Mouse (Mus musculus): Measurements from ENCODE around the gene Baiap2.

Gene Baiap2

DNA sequence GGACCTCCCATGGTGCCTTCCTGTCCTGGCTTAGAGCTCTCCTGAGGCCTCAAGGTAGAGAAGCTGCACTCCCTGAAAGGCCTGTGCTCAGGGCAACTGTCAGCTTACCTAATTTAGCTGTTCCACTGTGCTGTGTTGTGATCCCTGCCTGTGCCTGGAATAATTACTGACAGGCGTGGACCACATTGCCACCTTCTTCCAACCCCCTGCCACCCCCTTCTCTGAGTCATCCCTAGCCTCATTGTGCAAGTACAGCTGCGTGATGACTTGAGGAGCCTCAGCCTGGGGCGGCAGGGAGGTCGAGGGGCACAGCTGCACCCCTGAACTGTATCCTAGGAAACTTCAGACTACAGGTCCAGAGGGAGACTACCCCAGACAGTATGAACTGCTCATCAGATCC lies 5.7 kb downstream of the Baiap2 start:
- no peak for DNase-seq

GRCm38 (mm10) chr11:119948803-119949202 lies 6.2 kb downstream of the Baiap2 start:
- DNase-seq, result no peak

GRCm38 (mm10) chr11:119950535-119950934 lies 8.0 kb downstream of the Baiap2 start:
- DNase-seq, result no peak

GRCm38 (mm10) chr11:119951326-119951725 lies 8.8 kb downstream of the Baiap2 start:
- DNase-seq, result no peak

DNA sequence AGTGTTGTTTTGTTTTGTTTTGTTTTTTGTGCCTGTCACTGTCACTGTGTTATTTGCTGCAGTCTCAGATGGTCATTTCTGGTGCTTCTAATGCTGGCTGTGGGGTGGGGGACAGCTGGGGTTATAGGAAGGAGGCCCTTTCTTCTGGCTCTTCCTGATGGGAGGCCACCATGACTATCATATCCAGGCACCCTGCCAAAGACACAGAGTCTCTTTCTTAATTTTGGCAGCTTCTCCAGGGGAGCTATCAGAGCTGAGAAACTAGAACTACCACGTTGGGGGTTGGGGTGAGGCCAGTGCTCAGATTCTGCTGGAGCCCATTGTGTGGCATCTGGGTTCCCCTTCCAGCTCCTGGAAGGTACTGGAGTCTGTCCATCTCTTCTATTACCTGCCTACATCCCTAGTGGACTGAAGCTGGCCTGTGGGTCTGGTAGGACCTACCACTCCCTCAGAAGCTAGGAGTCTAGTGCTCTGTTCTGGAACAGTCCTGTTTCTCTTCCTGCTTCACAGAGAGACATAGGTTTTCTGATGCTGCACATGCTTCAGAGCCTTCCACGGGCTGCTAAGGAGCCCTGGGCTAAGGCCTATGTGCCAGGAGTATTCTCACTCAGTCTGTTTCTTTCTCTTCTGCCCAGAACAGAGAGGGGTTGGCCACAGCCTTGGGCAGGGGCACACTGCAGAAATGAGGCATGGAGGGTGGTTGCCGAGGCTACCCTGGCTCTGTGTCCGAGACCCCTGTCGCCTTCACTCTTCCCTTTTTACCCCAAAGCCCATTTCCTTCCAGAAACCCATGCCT lies 10.1 kb downstream of the Baiap2 start:
- no peak for DNase-seq

- DNase-seq, result no peak
Observed at GRCm38 (mm10) chr11:119954233-119954632, 11.7 kb downstream of the Baiap2 start.

GRCm38 (mm10) chr11:119954749-119955337 lies 12.3 kb downstream of the Baiap2 start:
- no peak for DNase-seq

- no peak for DNase-seq
Observed at GRCm38 (mm10) chr11:119955432-119955831, 12.9 kb downstream of the Baiap2 start.

DNA sequence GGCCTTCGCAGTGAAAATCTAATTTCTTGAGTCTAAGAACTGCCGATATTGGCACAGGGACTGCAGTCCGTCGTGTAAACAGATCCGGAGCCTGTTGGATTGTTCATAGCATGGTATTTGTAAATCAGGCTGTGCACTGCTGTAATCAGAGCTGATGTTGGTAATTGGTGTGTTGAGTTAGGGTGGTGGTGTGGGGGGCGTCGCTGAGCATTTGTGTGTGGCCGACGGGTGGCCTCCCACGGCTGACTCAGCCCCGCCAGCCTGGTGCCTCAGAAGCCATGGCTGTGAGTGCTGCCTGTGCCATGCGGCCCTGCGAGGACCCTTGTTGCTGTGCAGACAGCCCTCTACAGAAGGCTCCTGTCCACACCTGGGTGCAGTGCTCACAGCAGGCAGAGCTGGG lies 14.0 kb downstream of the Baiap2 start:
- DNase-seq, result no peak

GRCm38 (mm10) chr11:119958856-119959255 lies 16.3 kb downstream of the Baiap2 start:
- DNase-seq, result no peak

- no peak for DNase-seq
Observed at GRCm38 (mm10) chr11:119959714-119960113, 17.2 kb downstream of the Baiap2 start.

- no peak for DNase-seq
Observed at GRCm38 (mm10) chr11:119960671-119961070, 18.1 kb downstream of the Baiap2 start.

DNA sequence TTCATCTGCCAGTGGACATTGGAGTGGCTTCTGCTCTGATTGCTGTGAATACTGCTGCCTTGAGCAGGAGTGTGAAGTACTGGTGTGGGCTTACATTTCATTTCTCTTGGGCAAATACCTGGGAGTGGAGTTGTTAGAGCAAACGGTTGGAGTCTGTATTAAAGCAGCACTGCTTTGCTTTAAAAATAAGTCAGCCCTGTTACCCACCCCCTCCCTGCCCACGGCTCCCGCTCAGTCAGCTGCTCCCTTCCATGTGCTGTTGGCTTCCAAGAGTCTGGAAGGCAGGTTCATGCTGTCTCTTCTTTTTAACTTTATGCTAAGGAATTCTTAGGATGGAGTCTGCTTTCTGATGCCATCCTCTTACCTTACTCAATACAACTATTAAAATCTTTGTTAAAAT lies 18.9 kb downstream of the Baiap2 start:
- DNase-seq, result no peak

DNA sequence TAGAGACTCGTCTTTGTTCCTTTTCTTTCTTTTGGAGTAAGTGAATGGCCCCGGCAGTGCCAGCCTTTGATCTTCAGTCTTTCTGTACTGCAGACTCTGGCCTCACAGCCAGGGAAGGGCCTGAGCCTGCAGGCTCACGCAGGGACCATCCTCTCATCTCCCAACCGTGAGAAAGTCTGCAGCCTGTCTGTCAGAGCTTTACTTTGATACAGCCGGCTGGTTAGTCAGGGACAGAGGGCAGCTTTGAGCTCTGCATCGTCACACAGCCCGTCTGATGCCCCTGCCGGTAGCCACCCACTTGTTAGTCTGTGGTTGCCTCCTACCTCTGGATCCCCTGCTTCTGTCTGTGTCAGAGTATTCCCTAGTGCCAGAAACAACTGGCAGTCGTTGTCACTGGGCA lies 22.5 kb downstream of the Baiap2 start:
- no peak for DNase-seq

- no peak for DNase-seq
Observed at GRCm38 (mm10) chr11:119966294-119966693, 23.7 kb downstream of the Baiap2 start.

- no peak for DNase-seq
Observed at GRCm38 (mm10) chr11:119967401-119967800, 24.8 kb downstream of the Baiap2 start.

DNA sequence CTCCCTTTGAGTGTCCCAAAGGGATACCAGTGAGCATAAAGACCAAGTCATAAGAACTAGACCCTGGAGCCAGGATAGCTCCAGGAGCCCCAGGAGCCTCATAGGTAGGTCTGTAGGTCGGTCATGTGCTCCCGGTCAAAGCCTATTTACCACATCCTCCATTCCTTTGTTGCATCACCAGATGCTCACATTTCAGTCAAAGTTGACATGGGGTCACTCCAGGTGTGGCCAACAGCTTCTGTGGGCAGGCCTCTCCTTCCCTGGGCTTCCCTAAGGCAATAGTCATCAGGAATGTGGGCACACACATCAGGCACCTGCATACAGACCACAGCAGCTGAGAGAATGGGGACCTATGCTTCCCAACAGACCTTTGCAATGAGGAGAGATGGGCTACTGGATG lies 25.3 kb downstream of the Baiap2 start:
- no peak for DNase-seq

DNA sequence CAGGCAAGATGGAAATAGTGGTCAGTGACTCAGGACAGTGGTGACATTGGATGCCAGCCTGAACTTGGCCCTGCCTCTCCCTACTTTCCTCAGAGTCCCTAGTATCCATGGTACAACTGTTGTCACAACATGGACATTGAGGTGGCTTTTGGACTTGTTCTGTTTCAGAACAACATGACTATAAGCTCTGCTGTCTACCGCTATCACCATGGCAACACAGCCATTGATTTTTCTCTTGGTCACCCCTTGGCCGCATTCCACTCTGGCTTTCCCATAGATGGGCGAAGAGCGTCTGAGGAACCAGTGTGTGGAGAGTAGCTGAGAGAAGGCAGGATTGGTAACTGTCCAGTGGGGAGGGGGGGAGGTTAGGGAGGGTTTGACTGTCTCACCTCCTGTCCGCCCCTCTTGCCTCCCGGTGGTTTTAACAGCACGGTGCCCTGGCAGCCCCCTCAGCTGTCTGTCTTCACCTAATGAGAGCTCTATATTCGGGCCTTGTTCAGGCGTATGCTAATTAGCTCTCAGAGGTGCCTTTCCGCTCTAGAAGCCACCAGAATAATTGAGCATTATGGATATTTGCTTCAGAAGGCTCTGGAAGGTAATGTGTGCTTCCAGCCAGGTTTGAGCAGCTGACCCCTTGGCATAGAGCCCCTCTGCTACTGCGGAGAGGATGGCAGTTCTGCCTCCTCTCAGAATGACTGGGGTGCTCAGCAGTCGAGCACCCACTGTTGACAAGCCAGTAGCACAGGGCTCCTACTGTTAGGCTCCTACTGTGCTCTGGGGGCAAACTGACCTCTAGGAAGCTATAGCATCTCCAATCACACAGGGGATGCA lies 27.7 kb downstream of the Baiap2 start:
- no peak for DNase-seq

GRCm38 (mm10) chr11:119973789-119974188 lies 31.2 kb downstream of the Baiap2 start:
- DNase-seq, result no peak

DNA sequence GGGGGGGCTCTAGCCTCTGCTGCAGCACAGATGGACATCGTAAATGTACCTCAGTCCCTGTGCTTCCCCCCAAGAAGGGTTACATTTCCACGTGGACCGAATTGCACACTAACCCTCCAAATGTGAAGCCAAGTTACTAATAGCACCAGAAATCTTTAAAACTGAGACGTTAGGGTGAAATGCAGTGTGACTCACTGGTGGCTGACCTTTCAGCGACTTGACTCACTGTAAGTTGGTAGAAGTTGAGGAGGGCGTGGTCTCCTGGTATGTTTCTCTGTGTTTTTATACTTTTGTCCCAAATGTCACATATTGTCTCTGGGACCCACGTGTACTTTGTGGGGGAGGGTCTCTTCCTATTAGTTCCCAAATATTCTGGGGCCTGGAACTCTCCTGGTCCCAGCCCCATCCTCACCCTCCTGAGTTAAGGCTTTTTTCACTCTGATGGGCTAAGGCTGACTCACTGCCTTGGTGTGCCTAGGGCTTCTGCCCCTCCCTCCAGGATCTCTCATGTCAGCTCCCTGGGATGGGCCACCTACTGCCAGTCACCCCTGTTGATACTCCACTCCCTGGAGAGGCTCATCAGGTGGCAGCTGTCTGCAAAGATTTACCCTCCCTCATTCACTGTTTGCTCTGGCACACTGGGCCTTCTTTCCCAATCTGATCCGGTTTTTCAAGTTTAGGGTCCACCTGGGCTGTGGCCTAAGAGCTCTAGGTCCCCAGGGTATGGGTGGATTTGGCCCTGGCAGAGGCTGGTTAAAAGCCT lies 33.4 kb downstream of the Baiap2 start:
- DNase-seq, result no peak

DNA sequence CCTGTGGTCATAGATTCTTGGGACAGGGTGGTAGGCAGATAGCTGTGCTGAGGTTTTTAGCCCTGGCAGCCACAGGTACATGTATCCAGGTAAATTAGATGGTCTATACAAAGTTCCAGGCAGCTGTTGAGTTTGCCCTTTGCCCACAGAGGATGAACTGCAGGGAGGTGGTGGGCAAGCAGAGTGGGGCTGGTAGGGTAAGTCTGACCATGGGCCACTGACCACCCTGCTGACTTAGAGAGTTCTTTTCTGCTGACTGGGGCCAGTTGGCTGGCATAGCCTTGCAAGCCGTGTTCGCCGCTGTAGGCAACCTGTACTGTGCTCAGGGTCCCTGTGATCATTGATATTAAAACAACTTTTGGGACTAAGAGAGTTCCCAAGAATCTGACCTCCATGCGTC lies 36.1 kb downstream of the Baiap2 start:
- DNase-seq, result no peak

- DNase-seq, result no peak
Observed at GRCm38 (mm10) chr11:119979596-119980385, 37.2 kb downstream of the Baiap2 start.

Data from thymus, postnatal 4 days (tissue).